Mouse (Mus musculus) brown adipose tissue, adult 24 weeks (tissue): ENCODE measurements around the gene Efhd2. TPM values are rescaled to one million over a fixed set of nuclear protein-coding genes. Genes with fewer than 3 reads are reported as not detected.

ENCODE experiments used
- H3K27ac ChIP-seq: fragments of 200-500 bp; replicated peaks from 2 replicates; pipeline ENCODE4 v1.5.1; 2012; ENCODE audit warnings: low read depth, mild to moderate bottlenecking, low read length
- H3K4me1 ChIP-seq: fragments of 200-500 bp; 2 replicates; pipeline ENCODE4 v1.6.1; 2012; ENCODE audit warnings: low read length, mixed read lengths; ENCODE audit not compliant: control insufficient read depth, insufficient read depth, insufficient read length
- H3K4me3 ChIP-seq: fragments of 200-500 bp; 2 replicates; pipeline ENCODE4 v1.5.1; 2012; ENCODE audit warnings: low read depth, mild to moderate bottlenecking, low read length, moderate library complexity; ENCODE audit not compliant: insufficient read depth
- polyA plus RNA-seq: library from polyadenylated mRNA; stranded (reverse); fragments of >200 nt; gene quantifications from 2 replicates; pipeline ENCODE4 v1.2.4, GENCODE M21; 2012; ENCODE audit not compliant: missing spikeins, insufficient read depth, insufficient read length

The Efhd2 gene
- polyA plus RNA-seq, 1 experiment = 11.7 TPM

DNA sequence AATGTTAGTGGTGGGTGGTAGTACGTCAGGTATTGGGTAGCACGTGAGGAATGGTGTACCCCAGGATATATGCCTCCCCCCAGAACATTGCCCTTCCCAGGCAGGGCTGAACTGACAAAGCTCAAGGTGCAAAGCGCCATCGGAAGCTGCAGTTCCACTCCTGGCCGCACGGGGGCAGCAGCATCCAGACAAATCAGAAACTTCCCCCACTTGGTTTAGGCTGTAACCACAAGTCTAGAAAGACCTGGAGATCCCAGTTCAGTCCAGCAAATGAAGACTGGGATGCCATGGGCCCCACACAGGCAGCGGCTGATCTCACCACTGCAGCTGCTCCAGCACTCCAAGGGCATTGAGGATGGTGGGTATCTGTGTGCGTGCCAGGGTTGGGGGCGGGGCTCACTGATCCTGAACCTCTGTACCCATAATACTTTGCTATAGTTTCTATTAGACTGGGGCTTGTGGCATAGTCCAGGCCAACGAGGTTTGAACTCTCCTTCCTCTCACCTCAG, 17.2 kb downstream of the Efhd2 start:
- no peak overlapping the region for H3K27ac ChIP-seq
- H3K4me1 ChIP-seq = no peaks in the 10 kb centered on the region
- no peak overlapping the region for H3K4me3 ChIP-seq

DNA sequence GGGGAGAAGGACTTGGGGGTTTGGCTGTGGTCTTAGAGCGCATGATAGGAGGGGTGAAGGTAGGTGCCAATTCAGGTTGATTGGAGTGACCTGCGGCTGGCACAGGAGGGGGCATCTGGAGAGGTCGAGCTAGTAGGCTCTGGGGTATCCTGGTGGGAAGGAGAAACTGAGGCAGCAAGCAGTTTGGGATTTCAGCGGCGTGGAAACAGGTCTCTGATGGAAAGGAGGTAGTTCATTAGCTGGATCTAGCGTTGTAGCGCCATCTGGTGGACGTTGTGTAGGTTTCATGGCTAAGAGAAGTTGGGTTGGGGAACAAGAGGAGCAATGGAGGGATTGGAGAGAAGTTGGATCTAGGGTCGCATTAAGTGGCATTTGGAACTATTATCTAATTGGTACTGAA, 21.3 kb downstream of the Efhd2 start:
- Histone ChIP-seq H3K4me1 (no peaks in the 10 kb centered on the region), H3K27ac (no peak overlapping the region), H3K4me3 (no peak overlapping the region)

DNA sequence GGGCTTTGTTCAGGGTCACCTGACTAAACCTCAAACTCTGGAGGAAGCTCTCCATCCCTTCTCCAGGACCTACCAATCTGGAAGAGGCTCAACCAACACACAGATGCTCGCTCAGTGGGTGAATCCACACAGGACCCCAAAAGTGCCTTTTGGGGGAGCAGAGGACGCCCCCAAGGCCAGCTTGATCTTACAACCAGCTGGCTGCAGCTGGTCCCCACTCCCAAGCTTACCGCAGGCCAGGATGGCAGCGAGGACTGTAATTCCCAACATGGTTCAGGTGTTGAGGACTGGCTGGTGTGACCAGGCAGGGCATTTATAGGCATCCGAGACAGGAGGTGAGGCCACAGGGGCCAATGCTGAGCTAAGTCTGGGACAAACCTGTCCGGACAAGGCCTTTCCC, 28.7 kb downstream of the Efhd2 start, which contains the start of gene Ctrc:
Gene Ctrc (minus strand): TSS at position 361 of the 400 bp plus-strand sequence.
- Histone ChIP-seq H3K4me1 (no peaks in the 10 kb centered on the region), H3K4me3 (no peak within 1 kb of the TSS), H3K27ac (no peak within 1 kb of the TSS)

DNA sequence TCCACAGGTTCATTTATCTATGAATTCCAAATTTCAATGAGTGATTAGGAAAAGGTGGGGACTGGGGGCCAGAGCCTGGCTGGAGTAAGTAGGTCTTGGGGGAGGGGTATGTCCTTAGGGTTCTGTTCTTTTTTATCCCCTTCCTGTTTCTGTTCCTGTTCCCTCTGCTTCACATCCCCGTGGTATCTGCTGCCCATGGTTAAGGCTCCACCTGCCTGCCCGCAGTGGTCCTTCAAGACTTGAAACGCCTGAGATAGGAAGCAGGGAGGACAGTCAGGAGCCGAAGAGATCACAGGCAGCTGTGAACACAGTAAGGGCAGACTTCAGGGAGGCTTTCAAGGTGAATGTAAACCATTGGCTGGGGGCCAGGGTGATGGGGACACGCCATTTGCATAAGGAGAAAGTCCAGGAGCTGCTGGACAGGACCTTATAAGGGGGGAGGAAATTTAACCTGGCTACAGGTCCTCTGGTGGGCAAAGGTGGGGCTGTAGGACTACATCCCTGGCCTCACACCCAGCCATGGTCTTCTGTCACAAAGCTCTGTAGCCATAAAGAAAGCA, 40.1 kb downstream of the Efhd2 start:
- no peak overlapping the region for H3K4me3 ChIP-seq

DNA sequence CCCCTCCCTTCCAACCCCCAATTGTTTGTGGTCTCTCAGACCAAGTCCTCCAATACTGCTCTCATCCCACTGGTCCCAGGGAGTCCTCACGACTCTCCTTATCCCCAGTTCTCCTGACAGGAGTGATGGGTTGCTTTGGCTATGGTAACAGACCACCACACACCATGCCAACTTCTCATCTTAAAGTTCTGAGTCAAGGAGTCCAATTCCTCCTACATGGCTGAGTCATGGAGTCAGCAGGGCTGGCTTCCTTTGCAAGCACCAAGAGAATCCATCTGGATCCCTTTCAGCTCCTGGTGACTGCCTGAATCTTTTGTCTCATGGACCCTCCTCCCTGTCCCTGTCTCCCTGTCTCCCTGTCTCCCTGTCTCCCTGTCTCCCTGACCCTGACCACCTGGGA, 40.8 kb downstream of the Efhd2 start:
- H3K27ac ChIP-seq = no peak overlapping the region
- no peaks in the 10 kb centered on the region for H3K4me1 ChIP-seq
- H3K4me3 ChIP-seq = no peak overlapping the region

More for the DNA sequence above, 40.1 kb downstream of the Efhd2 start:
- H3K27ac ChIP-seq = no peak overlapping the region
- H3K4me1 ChIP-seq = no peaks in the 10 kb centered on the region

DNA sequence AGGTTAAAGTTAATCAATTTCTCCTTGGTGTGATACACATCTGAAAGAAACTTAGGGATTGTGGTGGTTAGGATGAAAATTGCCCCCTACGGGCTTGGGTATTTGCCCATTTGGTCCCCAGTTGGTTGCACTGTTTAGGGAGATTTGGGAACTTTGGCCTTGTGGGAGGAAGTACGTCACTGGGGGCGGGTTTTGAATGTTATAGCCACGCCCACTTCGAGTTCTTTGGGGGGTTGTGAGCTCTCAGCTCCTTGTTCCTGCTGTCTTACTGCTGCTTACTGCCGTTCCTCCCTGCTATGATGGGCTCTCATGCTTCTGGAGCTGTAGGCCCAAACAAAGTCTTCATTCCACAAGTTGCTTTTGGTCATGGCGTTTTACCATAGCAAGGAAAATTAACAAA, 43.4 kb downstream of the Efhd2 start:
- H3K27ac ChIP-seq = no peak overlapping the region
- no peaks in the 10 kb centered on the region for H3K4me1 ChIP-seq
- no peak overlapping the region for H3K4me3 ChIP-seq

DNA sequence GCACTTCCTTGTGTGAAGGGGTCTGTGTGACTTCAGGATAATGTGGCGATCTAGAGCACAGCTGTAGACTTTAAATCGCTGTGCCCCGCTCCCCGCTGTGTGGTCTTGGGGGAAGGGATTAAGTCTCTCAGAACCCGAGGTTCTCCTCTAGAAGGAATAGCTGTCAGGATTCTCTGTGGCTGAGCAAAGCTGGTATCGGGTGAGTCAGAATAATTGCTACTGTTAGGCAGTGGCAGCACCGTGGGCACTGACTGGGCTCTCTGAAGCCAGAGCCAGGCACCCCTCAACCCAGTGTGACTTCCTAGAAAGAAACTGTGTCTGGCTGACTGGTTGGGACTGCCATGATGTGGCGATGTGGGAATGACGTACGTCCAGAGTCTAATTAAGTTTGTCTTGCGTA, 44.3 kb downstream of the Efhd2 start:
- H3K4me1 ChIP-seq = no peaks in the 10 kb centered on the region
- H3K4me3 ChIP-seq = no peak overlapping the region
- no peak overlapping the region for H3K27ac ChIP-seq

DNA sequence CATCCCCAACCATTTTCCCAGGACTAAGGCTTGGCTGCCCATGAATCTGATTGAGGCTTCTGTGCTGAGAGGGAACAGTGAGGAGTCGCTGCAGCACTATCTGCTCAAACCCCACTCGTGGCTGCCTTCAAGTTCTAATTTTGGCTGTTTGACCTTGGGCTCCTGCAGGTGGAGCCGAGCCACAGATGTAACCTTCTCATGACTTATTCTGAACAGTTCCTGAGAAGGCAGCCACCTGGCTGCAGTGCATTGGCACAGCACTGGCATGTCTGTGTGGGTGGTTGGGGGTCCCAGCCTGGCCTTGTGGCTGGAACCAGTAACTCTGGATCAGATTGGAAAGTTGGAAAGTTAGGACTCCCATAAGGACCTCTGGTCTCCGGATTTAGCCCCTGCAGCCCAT, 46.5 kb downstream of the Efhd2 start:
- H3K4me1 ChIP-seq = no peaks in the 10 kb centered on the region
- H3K27ac ChIP-seq = no peak overlapping the region
- H3K4me3 ChIP-seq = no peak overlapping the region

DNA sequence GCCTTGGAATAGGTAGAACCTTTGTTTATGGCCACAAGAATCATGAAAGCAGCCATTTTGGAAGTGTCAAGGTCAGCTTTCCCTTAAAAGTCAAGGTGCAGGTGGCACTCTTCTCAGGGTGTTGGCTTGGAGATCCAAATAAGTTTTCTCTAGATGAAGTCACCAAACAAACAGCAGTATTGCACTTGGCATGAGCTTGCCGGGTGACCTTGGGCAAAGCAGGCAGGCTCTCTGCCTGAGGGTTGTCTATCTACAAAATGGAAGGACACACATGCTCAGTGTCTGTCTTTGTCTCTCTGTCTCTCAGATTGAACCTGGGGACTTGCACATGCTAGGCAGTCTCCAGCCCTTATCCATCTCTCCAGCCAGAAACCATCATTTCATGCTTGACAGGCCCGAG, 47.3 kb downstream of the Efhd2 start:
- Histone ChIP-seq H3K4me3 (no peak overlapping the region), H3K4me1 (no peaks in the 10 kb centered on the region), H3K27ac (no peak overlapping the region)

DNA sequence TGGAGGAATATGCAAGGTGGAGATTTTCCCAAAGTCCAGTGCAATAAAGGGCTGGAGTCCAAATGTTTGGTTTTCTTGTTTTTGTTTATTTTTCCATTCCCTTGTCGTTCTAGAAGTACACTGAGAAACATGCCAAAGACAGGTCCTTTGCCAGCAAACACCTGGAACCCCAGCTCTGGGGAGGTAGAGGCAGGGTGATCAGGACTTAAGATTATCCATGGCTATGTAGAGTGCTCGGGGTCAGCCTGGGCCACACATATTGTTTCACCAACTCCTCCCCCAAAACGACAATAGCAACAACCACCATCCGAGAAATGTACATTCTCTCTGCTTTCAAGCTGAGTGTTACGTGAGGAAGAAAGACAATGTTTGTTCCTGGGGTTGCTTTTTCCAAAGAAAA, 48.7 kb downstream of the Efhd2 start, which contains the start of gene Cela2a:
Gene Cela2a (minus strand): TSS at position 101 of the 400 bp plus-strand sequence.
- Histone ChIP-seq H3K27ac (no peak within 1 kb of the TSS), H3K4me1 (no peaks in the 10 kb centered on the region), H3K4me3 (no peak within 1 kb of the TSS)

DNA sequence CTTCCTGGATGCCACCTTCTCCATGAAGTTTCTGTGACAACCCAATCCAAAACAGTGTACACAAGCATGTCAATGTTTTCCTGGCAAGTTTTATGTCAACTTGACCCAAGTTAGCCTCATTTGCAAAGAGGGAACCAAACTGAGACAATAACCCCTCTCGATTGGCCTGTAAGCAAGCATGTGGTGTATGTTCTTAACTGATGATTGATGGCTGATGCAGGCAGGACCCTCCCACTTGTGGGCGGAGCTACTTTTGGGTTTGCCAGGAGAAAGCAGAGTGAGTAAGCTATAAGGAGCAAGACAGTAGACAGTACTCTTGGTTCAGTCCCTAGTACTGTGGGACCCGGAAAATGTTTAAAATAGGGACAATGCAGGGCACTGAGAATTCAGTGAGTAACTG, 51.7 kb downstream of the Efhd2 start:
- H3K4me1 ChIP-seq = no peaks in the 10 kb centered on the region
- H3K27ac ChIP-seq = no peak overlapping the region
- H3K4me3 ChIP-seq = no peak overlapping the region

DNA sequence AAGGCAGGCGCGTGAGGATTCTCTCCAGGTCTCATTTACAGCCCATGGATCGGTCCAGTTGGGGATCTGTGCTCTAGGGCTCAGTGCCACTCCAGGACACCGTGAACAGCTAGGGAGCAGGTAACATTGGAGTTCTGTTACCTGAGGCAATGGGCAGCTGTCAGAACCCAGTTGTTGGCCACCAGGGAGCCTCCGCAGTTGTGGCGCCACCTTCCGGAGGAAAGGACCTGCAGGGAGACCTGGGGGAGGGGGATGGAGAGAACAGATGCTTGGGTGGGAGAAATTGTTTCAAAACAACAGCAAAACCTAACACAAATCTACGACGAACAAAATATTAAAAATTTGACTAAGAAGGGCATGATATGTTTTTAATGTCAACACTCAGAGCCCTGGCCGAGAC, 52.6 kb downstream of the Efhd2 start:
- Histone ChIP-seq H3K4me3 (no peak overlapping the region), H3K4me1 (no peaks in the 10 kb centered on the region), H3K27ac (no peak overlapping the region)

DNA sequence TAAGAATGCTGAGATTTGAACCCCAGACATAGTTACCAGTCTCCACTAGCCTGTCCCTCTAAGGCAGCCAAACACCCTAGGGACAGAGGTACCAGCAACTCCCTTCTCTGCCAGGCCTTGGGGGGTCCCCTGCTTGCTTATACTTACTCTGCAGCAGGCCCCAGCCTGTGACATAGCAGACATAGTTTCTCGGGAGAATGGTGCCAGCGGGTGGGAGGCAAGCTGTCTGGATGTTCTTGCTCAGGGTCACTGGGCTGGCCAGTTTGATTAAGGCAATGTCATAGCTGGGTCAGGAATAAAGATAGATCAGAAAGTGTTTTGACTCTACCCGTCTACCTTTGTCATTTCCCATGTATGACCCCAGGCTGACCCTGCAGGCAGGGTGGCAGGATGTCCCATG, 53.5 kb downstream of the Efhd2 start:
- H3K4me3 ChIP-seq = no peak overlapping the region
- H3K4me1 ChIP-seq = no peaks in the 10 kb centered on the region
- no peak overlapping the region for H3K27ac ChIP-seq

DNA sequence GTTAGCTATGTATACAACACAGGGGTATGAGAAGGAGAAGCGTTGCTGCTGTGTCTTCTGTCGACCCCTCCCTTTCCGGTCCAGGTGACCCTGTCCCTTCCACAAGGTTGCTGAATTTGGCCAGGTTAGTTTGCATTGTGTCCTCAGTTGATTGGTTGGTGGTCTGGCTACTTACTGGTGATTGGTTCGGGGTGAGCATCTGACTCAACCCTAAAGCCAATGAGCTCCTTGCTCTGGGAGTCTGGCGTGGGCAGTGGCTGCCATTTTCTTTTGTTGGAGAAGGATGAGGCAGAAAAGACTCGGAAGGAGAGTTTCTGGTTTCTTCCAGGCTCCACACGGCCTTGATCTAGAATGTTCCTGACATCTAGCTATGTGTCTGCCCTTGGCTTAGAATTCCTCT, 55.4 kb downstream of the Efhd2 start:
- Histone ChIP-seq H3K4me1 (no peaks in the 10 kb centered on the region), H3K4me3 (no peak overlapping the region), H3K27ac (no peak overlapping the region)

DNA sequence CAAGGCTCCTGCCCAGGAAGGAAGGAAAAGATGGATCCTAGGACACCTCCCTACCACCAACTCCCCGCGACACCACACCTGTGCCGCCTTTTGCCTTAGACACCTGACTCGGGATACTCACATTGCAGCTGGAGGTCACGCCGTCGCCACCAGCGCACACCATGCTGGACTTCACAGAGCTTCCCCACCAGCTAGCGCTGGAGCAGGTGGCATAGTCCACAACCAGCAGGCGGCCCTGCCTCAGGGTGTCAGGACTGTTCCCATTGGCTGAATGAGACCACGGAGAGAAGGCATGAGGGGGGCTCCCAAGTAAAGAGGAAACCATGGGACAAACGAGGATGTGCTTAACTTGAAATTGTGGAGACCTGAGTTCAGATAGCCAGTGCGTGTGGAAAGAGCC, 55.9 kb downstream of the Efhd2 start:
- Histone ChIP-seq H3K27ac (no peak overlapping the region), H3K4me1 (no peaks in the 10 kb centered on the region), H3K4me3 (no peak overlapping the region)

DNA sequence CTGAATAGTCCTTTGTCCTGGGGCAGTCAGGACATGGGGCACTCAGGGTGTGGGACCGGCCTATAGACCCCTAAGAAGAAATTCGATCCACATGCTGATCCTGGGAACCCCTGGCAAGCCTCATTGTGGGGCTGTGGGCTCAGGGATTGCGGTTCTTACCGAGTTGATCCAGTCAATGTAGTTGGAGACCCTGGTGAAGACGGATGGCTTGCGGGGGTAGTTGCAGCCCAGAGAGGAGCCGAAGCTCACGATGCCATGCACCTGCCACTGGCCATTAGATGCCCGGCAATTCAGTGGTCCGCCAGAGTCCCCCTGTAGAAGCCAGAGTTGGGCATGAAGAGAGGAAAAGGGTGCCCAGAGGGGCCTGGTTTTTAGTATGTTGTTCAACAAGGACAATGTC, 57.0 kb downstream of the Efhd2 start:
- Histone ChIP-seq H3K27ac (no peak overlapping the region), H3K4me3 (no peak overlapping the region), H3K4me1 (no peaks in the 10 kb centered on the region)
